Mouse (Mus musculus) lung, postnatal 14 days (tissue): ENCODE measurements at regions not wholly inside any gene's neighbourhood (a gene's known extent, or its start where the extent isn't known, plus 50 kb on each side); places are given as distances from the start of the nearest gene placed in this dataset.

ENCODE experiments used
- DNase-seq: peaks from one replicate; pipeline ENCODE4 v3.0.0; 2021

DNA sequence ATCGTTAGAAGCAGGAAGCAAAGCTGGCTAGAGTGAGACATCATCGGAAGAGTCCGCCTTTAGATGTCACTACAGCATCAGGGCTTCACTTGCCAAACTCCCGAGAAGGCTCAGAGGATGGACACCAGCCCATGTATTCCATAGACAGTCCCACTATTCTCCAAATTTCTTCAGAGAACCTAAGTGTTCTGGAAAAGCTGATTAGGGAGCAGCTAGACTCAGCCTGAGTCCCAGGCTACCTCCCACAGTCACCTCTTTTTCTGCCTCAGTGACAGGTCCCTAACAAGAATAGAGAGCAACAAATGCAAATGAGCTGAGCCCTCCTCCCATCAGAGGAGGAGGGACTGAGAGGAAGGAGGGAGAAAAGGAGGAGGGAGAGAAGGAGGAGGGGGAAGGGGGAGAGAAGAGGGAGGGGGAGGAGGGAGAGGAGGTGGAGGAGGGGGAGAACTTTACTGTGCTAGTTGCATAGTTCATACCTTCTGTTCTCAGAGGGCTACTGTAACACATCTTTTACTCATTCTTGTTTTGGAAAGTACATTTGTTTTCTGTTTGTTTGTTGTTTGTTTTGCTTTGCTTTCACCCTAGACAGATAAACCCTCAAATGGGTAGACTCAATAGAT is 465.8 kb downstream of the Tmem182 start:
- no peak for DNase-seq

DNA sequence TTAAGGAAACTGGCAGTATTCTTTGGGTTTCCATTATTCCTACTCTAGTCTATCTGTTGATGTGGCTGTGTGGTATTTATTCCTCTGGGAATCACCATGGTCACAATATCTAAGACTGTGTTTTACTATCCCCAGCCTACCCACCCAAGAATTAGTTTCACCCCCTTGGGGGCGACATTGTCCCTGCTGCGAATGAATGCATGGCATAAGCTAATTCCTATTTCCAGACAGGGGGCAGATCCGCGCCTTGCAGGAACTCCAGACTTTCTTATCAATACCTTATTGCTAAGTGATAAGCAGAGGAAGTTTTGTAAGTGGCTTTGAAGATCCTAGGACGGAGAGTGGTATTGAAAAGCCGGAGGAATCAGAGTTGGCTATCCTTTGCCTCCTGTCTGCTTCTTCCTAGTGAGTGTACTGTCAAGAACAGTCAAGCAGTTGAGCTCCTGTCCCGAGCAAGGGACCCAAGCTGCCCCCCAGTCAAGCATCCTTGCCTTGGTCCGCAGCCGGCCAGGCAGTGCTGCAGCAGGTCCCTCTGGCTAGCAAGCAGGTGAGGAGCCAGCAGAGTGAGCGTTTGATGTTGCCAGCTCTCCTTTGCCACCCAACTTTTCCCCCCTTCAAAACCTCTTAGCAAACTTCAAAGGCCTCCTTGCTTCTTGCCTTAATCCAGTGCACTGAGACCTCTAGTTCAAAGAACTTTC is 469.3 kb downstream of the Tmem182 start:
- DNase-seq: peak; percentile 10

DNA sequence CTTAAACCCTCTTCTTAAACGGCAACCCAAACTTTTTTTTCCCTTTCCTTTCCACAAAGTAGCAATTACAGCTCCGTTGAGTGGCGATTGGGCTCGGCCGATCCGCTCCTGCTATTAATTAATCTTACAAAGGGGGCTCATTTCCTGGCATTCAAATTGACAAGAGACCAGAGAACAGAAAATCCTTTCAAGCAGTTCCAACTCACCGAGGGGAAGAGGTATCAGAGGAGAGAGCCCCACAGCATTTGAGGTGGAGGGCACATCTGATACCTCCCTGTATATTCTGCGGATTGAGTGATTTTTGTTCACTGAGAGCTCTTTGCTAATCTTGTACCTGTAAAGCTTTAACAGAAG is 469.8 kb downstream of the Tmem182 start:
- no peak for DNase-seq

DNA sequence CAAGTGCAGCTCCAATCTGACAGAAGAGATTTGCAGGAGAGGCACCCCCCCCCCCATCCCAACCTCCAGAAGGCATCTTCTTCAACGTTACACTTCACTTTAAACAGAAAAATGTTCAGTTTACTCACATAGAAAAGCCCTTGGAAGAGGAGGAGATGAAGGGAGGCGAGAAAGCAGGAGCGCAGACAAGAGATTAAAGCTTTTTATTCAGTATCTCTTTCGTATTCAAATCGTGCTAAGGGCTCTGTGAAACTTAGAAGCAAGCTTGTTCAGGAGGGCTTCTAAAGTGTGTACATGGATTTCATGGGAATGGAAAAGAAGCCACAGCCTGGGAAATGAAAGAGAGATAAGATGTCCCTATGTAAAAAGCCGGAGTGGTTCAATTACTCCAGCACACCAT is 470.2 kb downstream of the Tmem182 start:
- DNase-seq: no peak

DNA sequence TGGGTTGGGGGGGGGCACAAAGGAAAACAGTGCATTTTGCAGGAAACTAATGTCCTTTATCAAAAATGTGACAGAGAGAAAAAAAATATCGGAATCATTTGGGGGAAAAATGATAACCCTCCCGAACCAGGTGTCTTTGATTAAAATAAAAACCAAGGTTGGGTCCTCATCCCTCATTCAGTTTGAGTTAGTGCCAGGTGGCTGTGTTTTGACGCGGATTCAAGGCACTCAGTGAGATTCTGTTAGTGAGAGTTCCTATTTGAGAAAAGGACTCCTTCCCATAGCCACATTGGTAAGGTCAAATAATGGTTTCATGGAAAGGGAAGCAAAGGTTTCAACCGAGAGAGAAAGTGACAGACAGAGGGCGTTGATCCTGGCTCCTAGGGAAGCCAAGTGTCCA is 470.9 kb downstream of the Tmem182 start:
- no peak for DNase-seq

DNA sequence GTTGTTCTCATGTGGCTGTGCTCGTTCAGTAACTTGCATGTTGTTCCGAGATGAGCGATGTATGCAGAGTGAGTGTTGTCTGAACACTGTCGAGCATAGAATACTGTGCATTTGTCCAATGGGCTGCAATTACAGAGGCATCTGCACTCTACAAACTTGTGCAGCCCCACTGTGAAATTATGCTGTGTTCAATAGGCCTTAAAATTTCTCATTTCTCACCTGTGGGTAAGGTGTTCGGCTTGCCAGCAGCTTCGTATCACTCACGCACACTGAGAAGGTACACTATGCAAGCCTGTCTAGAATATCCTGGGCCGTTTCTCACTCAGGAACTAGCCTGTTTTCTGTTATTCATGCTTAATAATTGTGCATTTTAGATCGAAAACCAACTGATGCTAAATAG is 479.8 kb downstream of the Tmem182 start:
- DNase-seq: no peak

DNA sequence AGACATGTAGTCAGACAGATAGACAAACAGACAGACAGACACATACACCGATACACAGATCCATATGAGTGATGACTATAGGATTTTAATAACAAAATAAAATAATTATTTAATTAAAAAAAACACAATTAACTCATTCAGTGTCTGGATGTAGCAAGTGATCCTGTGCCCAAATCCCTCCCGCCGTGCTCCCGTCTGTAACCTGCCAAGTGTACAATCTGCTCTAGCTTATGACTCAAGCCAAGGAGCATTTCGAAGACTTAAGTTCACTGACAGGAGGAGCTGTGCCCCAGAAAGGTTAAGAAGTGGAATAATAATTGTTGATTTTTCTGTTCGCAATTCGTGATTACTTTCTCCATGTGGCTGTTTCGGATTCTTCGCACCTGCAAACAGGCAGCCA is 480.8 kb downstream of the Tmem182 start:
- no peak for DNase-seq

DNA sequence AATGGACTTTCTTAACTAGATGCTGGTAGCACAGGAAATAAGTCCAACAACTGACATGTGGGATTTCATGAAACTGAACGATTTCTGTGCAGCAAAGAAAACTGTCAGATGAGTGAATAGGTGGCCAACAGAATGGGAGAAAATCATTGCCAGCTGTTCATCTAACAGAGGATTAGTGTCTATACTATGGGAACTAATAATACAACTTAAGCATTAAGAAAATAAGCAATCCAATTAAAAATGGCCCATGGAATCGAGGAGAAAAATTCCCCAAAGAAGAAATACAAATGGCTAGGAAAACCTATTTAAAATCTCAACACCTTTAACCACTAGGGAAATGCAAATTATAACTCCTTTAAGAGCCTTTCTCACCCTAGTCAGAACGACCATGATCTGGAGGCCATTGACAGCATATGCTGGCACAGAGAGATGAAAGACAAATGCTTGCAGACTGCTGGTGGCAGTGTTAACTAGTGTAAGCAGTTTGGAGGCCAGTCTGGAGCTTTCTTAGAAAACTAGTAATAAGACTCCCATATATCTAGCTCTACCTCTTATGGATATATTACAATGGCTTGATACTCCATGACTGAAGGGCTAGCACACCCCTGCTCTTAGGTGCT is 521.6 kb downstream of the Tmem182 start:
- no peak for DNase-seq

DNA sequence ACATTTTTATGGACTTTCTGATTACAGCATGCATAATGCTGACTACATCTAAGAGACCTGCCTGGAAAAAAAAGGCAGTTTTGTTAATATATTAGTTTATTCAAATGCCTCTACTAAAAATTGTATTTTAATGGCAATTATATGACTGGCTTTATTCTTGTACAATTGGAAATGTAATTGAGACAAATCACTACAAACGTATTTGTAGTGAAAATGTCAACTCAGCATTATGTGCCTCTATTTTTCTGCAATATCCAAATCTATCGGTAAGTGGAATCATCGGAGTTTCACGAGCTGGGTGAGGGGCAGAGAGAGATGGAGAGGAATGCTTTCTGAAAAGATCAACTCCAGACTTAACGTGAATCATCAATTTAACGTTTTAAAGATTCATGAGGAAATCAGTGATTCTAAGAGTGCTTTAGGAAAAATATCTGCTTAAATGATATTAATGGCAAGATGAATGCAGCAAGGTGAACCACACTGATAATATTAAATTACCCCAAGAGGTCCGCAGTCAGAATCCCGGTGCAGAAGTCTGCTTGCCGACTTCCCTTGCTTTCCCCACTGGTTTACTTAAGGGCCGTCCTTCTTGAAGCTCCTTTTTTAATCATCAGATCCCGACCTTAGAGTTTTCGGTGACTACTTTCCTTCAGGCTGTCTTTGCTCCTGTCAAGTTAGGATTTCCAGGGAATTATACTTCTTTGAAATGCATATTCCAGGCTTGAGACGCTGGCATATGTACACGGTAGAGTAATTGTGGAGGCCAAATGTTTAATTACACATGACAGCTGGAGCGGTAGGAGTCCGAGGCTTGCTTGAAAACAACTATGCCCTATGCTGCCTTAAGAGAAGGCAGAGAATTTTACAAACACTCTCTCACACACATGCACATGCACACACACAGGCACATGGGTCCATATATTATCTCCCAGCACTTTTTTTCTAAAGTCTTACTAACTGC is 544.7 kb downstream of the Tmem182 start:
- no peak for DNase-seq

DNA sequence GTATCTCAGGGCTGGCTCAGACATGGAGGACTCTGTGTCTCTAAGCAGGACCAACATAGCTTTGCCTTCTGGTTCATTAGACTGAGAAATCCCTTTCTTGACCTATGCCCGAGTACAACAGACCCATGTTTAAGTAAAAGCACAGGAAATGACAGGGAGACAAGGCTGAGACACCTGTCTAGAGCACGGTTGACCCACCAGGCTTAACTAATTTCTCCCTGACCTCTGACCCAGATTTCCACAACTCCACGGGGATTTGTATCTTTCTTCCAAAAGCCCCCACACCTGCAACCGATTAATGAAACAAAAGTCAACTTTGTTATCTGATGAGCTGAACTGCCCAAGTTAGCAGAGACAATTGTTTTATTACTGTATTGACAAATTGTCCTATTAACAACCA is 553.7 kb downstream of the Tmem182 start:
- DNase-seq: no peak

DNA sequence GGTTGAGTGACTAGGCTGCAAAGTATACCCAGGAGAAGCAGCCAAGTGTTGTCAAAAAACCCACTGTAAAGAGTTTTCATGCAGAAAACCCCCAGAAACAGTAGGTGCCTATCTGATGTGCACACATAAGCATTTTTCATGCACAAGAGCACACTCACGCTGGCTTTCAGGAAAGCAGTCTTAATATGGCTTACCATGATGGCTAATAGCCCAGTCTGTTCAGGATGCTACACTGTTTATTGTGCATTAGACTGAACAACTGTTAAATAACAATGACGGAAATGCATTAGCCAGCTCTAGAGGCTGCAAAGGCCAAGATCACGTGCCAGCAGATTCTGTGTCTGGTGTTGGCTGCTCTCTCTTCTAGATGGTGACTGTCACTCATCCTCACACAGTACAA is 556.1 kb downstream of the Tmem182 start:
- DNase-seq: no peak

DNA sequence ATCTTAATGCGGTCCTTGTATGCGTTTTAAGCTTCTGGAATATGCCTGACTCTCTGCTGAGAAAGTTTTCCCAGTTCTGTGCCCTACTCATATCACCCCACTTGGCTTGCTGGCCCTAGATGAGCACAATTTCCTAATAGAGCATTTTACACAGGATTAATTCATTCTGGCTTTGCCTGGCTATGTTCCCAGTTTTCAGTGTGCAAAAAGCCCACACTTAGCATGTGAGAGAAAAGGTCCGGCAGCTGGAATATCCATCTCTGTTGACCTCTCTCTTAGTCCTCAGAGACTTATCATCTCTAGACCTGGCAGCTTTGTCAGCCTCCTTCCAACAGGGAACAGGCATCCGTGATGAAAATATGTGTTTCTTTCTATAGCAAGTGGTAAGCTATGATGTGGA is 574.6 kb downstream of the Tmem182 start:
- peak; percentile 19 for DNase-seq

DNA sequence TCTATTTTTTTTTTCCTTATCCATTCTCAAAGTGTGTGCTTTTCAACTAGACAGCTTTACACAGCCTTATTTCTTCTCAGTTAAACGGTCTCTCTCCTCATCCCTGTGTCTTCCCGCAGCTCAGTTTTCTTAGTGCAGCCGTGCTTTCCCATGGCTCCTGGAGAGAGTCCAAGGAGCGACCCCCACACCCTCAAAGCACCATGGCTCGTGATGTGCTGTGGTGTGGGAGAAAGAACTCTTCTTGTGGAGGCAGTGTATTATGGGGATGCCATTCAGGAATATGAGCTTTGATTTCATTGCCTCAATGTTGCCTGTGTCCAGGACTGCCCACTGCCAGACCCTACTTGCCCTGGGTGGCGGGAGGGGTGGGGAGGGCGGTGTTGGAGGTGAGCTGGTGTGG is 576.1 kb downstream of the Tmem182 start:
- DNase-seq: no peak

DNA sequence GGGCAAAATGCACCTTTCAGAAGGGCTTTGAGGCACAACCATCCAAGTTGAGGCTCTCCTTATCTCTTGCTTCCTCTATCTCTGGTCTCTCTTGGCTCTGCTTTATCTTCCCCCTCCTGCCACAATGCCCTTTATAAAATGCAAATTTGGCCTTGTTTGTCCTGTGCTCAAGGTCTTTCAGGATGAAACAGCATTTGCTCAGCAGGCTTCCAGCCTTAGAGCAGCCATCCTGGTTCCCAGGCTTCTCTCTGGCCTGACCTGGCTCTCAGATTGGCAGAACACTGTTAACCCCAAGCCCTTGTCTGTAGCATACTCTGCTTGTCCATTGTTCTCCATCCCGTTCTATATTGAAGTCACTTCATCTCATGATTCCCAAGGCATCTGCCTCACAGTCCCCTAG is 579.3 kb downstream of the Tmem182 start:
- no peak for DNase-seq

DNA sequence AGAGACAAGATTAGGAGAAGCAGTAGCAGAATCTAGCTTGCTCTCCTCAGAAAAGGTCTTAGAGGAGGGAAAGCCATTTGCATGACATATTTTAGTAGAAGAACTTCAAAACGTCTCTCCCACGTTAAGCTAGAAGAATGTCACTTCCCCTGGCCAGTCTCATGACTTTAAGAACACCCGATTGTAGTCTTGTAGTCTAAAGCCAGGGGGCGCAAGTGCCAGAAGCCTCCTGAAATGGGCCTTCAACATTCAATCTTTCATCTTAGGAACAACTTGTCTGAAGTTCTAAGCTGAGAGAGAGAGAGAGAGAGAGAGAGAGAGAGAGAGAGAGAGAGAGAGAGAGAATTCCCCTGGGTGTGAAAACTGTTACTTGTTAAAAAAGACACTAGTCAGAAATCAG is 581.0 kb downstream of the Tmem182 start:
- DNase-seq: no peak

DNA sequence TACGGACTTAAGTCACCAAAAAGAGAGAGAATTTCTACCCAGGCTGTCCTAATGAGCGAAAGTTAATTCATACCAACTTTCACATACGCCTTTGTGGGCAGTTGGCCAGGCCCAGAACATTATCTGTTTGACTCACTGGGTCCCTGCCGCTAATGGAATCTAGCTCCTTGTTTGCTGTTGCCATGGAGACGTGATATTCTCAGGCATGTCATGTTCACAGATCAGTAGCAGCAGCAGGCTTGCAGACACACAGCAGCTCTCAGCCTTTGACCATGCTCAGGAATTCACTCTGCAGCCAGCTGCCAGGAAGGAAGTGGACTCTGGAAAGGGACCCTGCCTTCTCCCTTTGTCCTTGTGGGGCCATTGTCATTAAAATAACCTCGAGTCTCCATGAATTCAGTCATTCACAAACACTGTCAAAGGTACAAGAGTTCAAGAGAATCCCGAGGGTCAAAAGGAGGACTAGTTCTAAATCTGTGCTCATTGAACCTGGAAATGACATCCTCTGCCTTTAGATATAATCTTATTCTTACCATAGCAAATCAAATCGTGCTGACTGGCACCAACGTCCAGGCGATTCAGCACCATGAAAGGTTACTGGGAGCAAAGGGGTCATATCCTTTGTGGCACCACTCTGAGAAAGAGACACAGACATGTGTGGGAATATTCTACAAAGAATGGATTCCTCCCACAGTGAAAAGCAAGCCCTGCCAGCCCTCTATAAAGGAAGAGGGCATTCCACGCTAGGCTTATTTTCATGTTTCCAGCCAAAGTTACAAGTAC is 584.9 kb downstream of the Tmem182 start:
- DNase-seq: peak; percentile 59

DNA sequence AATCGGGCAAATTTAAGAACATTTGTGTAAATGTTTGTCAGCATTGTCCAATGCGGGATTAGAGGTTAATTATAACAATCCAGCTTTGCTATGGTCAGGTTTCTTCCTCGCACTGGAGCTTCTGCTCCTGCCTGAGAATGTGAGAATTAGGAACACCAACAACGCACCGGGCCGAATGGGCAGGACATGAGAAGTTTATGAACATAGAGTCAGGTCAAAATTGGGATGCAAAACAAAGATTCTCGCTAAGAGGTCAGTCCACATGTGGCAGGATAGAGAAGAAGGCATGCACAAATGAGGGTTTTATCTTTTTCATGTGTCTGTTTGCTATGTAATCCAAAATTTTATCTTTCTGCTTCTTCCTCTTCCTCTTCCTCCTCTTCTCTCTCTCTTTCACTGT is 585.7 kb downstream of the Tmem182 start:
- DNase-seq: no peak

DNA sequence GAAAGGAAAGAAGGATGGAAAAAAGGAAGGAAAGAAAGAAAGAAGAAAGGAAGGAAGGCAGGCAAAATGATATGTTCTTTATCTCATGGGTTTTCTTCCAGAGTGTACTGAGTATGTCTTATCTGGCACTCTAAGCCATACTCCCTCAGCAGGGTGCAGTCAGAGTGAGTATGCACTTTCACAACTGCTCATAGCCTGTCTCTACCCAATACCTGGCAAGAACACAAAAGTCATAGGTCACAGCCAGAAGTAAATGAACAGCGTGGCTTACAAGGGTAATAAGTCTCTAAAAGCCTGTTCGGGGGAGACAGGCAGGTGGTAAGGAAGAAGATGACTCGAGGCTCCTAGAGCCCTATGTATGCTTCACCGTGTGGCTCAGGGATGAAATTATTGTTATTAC is 587.9 kb downstream of the Tmem182 start:
- DNase-seq: no peak

DNA sequence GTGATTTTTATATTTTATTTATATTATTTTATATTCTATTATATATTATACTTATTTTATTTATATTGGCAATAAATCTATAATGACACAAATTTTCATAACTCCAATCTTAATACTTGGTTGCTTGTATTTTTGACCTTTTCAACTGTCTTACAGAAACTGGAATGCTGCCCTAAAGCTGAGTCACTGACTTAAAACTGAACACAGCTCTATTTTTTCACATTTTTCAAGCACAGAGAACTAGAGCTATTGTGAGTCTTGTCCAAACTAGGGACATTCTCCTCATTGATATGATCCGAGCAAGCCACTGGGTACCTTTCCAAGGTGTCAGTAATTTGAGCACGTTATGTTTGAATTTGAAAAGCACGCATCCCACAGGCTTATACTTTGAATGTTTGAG is 589.7 kb downstream of the Tmem182 start:
- DNase-seq: no peak

DNA sequence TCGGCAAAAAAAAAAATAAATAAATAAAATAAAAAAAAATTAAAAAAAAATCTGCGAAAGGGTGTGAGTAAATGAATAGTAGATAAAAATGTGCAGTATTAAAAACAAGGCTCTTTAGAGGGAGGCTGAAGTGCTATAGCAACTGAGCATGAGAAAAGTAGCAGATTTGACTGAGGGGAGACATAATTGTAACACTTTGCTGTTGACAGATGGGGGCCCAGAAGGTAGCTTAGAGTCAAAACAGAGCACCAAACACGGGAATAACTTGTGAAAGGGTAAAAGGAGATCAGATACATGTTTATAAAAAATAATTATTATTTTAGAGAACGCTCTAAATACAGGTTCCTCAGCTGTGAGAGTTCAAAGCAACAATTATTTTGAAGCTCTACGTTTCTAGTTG is 605.1 kb downstream of the Tmem182 start:
- DNase-seq: no peak

DNA sequence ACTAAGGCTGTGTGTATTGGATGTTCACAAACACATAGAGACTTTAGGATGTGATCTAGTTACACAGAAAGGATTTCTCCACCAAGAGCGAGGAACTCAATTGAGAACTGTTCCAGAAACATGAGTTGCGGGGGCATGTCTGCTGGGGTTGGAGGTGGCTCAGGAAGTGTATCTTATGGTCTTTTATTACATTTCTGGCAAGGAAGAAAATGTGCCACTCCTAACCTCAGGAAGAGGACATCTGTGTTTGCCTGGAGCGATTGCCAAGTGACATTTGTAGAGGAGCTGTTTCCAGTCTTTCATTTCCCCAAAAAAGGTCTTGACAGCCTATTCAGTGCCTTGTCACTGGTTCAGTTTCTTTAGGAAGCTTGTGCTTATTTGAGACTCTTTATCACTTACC is 606.2 kb downstream of the Tmem182 start:
- no peak for DNase-seq

DNA sequence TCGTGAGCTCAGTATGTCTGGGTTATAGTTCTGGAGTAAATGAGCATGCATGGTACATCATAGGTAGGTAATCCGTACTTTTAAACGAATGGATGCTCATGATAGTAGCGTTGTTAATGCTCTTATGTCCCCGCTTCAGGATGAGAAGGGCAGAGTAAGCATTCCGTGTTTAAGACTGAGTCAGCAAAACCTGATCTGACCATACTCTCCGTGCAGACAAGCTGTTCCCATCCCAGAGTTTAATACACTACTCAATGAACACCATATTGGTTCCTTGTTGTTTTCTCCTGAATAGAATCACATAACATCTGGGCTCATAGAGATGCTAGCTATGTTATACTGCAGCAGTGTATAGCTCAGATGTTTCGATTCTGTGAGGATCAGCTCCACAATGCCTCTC is 606.7 kb downstream of the Tmem182 start:
- no peak for DNase-seq
